Mouse (Mus musculus): Measurements from ENCODE around the gene Irgm1.
A peak's percentile ranks its signal among the peaks of the same experiment; 100 is the strongest.

DNA sequence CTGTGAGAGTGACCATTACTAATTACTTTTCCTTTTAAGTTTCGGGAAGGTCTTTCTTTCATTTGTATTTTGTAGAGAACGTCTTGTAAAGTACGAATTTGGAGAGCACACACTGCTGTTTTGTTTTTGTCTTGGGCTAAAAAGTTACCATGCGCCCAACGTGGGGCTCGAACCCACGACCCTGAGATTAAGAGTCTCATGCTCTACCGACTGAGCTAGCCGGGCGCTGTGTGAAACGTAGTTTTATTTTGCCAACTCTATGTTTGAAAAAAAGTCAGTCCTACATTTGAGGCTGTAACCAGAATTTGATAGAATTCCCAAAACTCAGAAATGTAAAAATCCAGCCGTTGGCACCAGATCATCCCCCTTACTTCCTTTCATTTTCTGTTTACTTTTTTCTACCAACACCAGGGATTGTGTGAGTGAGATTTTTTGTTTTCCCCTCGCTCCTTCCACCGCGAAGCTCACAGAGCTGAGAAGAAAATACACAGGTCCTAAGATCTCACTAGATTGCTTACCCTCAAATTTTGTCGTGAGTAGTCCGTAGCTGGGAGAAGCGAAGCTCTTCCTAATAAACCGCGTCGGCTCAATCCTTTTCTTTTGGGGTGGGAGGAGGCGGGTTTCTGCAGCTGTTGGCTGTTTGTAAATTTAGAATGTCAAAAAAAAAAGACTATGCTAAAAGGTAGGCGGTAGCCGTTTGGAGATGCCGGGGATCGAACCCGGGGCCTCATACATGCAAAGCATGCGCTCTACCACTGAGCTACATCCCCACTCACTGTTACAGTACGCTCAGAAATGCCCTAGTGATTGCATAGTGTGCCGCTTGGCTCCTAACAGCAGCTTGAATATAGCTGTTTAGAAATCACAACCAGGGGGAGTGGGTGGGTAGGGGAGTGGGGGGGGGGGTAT is 37.5 kb downstream of the Irgm1 start:
- no peak for TF ChIP-seq CTCF (IDR thresholded peaks at IDR 0.05; ENCODE audit: control insufficient read depth, insufficient read depth, insufficient read length)
- TF ChIP-seq MAX (IDR thresholded peaks at IDR 0.05) = peak; percentile 46
- peak; percentile 49 for TF ChIP-seq MYOD1 (IDR thresholded peaks at IDR 0.05; ENCODE audit: control insufficient read depth, insufficient read length, low read depth)
- no peak for TF ChIP-seq USF1 (IDR thresholded peaks at IDR 0.05; ENCODE audit: low read depth)

Data from C2C12 (cell line).